Mouse (Mus musculus) left cerebral cortex, adult 18-20 months (tissue): ENCODE results near the gene Calm1. TPM values are rescaled to one million over a fixed set of nuclear protein-coding genes. Genes with fewer than 3 reads are reported as not detected.
"Not testable (repeated sequence)": the region's sequence is repeated elsewhere in the genome, so short reads cannot be mapped to it uniquely, and the experiment has no call there.

ENCODE experiments used
- DNase-seq, 2 experiments: peaks; one replicate each; pipeline ENCODE4 v3.0.0; 2021 to 2022; ENCODE audit warnings: low spot score in 2 of 2, mixed read lengths in 1 of 2
- total RNA-seq, 2 experiments: library from RNA; stranded (reverse); gene quantifications; 2 replicates each; pipeline ENCODE4 v1.2.3; 2021

Calm1 gene
- total RNA-seq, 2 experiments from 2014 or later: 2,232 to 2,307 TPM

GRCm38 (mm10) chr12:100190802-100191201 is 8.4 kb upstream of the Calm1 start:
- DNase-seq: no peak

GRCm38 (mm10) chr12:100194181-100194580 is 5.1 kb upstream of the Calm1 start:
- no peak for DNase-seq

DNA sequence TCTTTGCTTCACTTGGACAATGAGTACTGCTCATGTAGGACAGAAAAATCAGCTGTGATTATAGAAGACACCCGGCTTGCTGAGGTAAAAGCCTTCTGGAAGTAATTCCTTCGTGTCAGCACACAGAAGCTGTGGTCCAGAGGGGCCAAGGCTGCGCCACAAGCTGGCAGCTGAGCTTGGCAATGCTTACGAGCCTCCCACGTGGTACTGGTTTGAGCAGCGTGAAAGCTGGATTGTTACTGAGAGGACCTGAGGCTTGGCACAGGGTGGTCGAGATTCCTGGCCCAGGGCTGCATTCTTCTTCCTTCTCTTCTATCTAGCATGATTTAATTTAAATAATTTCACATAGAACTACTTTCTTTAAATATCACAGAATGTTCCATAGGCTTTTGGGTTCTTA is 2.4 kb upstream of the Calm1 start:
- no peak for DNase-seq

- DNase-seq: peak; percentile 73 to 81
These were observed 833 bp downstream of the Calm1 start for GRCm38 (mm10) chr12:100199891-100200644.

- no peak for DNase-seq
These were observed 1.6 kb downstream of the Calm1 start for GRCm38 (mm10) chr12:100200645-100201362.

DNA sequence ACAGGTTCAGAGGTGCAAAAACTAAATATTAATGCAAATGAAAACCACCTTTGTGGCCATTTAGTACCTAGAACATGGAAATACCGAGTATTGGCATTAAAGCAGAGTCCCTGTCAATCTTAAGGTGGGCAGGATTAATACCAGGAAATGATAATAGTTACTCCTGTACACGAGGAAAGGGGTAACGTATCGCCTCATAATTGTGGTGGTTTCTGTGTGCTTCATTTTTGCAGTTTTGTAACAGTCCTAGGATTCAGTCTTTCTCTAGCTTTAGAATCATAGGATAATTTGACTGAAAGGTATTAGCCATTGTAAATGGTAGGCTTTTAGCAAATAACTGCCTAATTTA is 2.1 kb downstream of the Calm1 start:
- no peak for DNase-seq

- peak; percentile 96 to 97 for DNase-seq
These were observed 2.6 kb downstream of the Calm1 start for GRCm38 (mm10) chr12:100201838-100202237.

DNA sequence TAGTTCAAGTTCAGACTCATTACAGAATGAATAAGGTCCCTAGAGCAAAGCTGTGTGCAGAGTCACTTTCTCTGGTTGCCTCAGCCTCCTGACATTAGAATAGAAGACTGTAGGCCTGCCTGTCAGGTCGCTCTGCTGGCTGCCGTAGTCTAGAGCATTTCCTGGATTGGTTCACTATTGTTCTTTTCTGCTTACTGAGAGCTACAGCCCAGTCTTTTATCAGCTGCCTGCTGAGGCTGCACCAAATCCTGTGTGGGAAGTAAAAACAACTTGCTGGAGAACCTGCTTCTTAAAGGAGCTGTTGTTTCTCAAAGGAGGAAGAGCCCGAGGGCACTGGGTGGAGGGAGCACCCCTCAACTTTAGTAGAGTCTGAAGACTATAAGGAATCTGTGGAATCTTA is 4.5 kb downstream of the Calm1 start:
- no peak for DNase-seq

DNA sequence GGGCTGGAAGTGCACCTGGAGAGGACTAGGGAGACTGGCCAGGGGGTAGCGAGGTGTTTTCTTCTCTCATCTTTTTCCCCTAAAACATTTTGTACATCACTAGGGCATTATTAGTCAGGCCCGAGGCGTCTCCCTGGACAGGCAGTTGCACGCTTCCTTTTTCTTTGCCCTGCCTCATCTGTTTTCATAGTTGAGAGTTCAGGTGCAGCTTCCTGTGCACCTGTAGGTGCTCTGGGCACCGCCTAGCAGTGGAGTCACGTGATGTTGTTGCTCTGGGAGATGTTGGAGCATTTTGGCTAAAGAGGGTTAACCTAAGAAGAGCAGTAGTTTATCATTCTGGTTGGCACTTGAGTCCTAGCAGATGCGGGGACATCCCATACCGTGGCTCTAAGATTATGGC is 5.9 kb downstream of the Calm1 start:
- no peak for DNase-seq

GRCm38 (mm10) chr12:100206521-100206920 is 7.3 kb downstream of the Calm1 start:
- no peak for DNase-seq

DNA sequence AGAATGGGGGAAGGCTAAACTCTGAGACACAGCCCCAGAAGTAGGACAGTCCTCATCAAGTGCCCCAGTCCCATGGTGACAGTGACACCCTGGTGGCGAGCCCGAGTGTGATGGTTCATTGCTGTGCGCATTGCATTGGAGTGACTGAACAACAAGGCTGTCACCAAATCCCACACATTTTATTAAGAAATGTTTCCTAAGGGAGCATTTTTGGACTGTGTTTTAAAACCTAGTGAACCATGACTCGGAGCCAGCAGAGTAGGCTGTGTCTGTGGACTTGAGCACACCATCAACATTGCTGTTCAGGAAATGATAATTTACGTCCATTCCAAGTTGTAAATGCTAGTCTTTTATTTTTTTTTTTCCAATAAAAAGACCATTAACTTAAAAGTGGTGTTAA is 7.7 kb downstream of the Calm1 start:
- DNase-seq: no peak

DNA sequence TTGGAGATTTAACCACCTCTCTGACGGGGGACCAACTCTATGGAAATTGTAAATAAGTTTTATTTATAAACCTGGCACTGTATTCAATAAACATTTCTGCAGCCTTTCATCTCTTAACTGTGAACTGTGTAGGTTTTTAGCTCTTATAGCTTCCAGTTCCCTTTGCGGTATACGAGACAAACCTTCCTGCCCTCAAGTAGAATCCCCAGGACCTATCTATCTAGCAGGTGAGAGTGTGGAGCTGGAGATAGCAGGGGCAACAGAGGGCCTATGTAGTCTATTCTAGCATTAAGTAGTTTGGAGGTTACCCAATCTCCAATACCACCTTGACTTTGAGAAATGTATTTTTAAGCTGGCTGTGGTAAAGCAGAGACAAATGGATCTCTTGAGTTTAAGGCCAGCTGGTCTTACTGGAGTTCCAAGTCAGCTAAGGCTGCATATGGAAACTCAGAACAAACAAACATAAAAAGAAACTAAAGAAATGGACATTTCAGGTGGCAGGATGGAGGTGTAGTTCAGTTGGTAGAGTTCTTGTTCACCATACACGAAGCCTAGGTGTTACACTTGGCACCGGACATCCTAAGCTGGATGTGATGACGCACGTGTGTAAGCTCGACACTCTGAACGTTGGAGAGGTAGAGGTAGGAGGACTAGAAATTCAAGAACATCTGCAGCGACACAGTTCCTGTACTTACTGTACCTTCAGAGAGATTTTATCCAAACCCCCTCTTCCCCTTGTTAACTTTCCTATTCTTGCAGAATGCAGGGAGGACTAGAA is 10.7 kb downstream of the Calm1 start:
- no peak for DNase-seq

GRCm38 (mm10) chr12:100210973-100211372 is 11.7 kb downstream of the Calm1 start:
- peak in 1 of 2 experiments; percentile 50 for DNase-seq

- DNase-seq: no peak
These were observed 12.4 kb downstream of the Calm1 start for GRCm38 (mm10) chr12:100211453-100212185.

DNA sequence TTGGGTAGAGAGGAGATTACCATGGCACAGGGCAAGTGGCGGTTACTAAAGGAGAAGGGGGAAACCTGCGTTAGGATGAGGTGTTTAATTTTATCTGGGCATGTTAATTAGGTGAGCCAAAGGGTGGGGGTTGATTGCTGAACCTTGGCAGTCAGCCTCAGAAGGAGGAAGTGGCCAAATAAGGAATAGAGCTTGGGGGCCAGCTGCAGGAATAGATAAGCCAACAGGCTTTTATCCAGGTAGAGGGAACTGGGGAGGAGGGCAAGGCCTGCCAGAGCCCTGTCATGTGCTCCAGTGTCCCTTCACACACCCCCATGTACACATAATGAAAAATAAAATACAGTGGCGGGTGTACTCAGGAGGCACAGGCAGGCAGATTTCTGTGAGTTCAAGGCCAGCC is 13.2 kb downstream of the Calm1 start:
- DNase-seq: no peak

- DNase-seq: no peak
These were observed 13.9 kb downstream of the Calm1 start for GRCm38 (mm10) chr12:100213162-100213561.

GRCm38 (mm10) chr12:100214156-100214555 is 14.9 kb downstream of the Calm1 start:
- peak; percentile 50 to 59 for DNase-seq

GRCm38 (mm10) chr12:100214738-100215137 is 15.5 kb downstream of the Calm1 start:
- DNase-seq: peak in 1 of 2 experiments; percentile 45

DNA sequence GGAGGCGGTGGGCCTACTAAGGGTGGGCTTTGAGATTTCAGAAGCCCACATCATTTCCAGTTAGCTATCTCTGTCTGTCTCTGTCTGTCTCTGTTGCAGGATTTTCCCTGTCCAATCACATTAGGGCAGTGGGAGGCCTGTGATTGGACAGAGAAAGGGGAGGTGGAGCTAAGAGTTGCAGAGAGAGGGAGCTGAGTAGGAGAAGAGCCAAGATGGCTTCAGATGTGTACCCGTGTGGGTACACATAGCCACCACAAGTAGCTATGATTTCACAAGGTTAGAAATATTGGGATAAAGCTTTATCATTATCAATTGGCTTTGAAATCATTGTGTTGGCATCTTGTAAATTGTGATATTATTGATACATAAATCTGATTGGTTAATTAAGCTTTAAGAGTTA is 17.9 kb downstream of the Calm1 start:
- DNase-seq: not testable (repeated sequence)

DNA sequence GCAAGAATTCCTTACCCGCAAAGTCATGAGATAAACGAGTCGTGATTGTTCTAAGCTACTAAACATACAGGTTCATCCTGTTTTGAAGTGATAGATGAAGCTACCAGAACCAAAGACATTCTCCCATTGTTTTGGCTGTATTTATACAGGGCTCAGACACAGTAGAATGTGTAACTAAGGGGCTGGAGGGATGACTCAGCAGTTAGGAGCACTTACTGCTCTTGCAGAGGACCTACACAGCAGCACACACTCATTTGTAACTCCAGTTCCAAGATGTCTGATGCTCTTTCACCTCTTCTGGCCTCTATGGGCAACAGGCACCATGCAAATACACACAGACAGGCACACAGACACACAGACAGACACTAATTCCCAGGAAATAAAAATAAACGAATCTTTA is 20.8 kb downstream of the Calm1 start:
- no peak for DNase-seq

- peak; percentile 31 to 68 for DNase-seq
These were observed 22.5 kb downstream of the Calm1 start for GRCm38 (mm10) chr12:100221608-100222321.
